Mouse (Mus musculus) 416B (cell line): ENCODE data around the gene Trappc3l.
A peak's percentile ranks its signal among the peaks of the same experiment; 100 is the strongest.

ENCODE experiments used
- DNase-seq: peaks from one replicate; pipeline ENCODE4 v3.0.0; 2011; ENCODE audit warnings: low read depth

Trappc3l gene

GRCm38 (mm10) chr10:34095964-34096363 lies 58.6 kb downstream of the Trappc3l start:
- DNase-seq: no peak

DNA sequence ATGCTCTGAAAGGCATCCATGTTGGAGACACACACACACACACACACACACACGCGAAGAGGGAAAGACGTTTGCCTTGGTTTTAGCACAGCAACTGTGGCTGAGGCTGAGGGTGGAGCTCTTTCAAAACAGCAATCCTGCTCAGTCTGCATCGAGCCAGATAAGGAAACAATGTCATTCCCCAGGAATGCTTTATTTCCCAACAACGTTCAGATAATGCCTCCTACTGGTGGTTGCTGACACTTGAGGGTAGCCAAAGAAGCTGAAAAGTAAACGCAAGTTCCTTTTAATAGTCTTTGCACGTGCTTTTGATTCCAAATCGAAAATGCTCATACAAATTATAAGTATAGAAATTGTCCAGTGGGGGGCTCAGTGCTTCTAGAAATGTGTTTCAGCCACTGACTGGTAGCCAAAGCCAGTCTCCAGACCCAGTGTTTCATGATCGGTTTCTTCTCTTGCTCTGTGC lies 59.1 kb downstream of the Trappc3l start, which contains the start of gene Calhm5:
Calhm5 (minus strand) TSS at position 102 of the 466 bp plus-strand sequence.
- peak; percentile 64 for DNase-seq

DNA sequence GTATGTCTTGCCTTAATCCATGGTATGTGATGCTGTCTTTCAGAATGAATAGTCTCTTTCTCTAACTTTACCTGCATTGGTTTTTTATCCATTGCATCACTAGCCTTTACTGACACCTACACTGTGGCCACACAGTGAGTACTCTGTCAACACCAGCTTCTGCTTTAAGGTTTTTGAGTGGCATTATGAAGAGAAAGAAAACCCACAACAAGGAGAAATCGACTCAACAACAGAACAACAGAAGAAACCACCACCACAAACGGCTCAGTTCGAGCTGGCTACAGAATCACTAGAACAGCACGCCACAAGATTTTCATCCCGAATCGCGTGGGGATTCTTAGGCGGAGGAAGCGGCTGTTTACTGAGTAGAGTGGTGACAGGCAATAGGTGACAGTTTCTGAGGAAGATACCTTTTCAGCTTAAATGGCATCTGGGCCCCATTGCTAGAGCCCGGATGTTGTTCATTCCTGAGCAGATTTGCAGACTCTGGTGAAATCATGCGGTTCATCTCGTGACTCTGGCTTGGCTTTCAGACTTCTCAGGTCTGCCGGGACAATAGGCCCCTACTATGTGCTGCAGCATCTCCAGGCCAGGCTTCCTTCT lies 73.6 kb downstream of the Trappc3l start:
- DNase-seq: no peak

GRCm38 (mm10) chr10:34111964-34112738 lies 74.8 kb downstream of the Trappc3l start:
- DNase-seq: no peak

GRCm38 (mm10) chr10:34117131-34117530 lies 79.7 kb downstream of the Trappc3l start:
- DNase-seq: no peak

GRCm38 (mm10) chr10:34117770-34118169 lies 80.4 kb downstream of the Trappc3l start:
- DNase-seq: no peak

GRCm38 (mm10) chr10:34118421-34118820 lies 81.0 kb downstream of the Trappc3l start:
- DNase-seq: no peak

DNA sequence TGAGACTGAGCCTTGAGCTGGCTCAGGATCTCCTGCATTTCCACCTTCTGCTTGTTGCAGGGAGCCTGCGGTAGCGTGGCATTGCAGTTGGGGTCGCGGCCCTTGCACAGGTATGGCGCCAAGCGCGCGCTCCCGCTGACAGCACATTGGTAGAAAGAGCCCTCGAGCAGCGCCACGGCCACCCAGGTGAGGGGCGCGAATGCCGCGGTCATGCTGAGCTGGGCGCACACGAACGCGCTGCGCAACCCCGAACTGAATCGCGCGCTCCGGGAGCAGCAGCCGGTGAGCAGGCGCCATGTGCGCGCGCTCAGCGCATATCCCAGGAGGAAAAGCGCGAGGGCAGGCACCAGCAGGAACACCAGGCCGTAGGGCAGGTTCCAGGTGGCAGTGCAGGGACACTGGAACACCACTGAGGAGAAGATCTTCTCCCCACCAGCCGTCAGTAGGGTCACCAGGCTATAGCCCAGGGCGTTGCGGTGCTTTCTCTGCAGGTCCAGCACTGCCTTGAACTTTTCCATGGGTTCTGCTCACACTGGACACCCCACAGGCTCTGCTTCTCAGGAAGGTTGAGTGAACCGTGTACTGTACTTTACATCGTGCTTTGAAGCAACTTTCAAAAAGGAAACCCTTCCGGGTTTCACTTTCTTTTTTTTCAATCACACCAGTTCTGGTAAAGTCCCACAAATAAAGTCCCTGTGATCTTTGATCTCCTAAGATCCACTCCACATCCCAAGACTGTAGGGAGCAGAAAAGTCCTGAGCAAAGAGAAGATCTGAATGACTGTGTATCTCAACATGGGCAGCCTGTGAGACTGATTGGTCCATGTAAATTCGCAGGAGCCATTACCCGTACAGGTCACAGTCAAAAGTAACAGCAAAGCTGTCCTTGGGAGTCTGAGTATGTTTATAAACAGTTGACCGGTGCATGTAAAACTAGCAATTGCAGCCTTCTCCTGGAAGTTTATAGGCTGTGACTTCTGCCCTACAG lies 90.3 kb downstream of the Trappc3l start, which contains the start of gene Calhm6:
Calhm6 (minus strand) TSS at position 593 of the 987 bp plus-strand sequence.
- no peak for DNase-seq

GRCm38 (mm10) chr10:34128391-34128790 lies 91.0 kb downstream of the Trappc3l start:
- DNase-seq: no peak

DNA sequence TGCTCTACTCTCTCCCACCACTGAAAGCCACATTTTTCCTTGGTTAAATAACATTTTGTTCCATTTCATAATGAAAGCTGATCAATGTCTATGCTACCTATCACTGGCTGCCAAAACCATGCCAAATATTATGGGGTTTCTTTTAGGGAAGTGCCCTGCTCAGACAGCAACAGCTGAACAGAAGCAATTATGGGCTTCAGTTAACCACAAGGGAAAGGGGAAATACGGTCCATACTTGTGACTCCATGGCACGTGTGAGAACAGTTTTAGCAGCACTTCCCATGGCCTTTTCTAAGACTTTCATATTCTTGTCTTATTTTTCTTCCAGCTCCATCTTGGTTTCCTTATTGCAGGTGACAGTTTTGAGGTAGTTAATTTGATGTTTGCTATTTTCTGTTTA lies 94.0 kb downstream of the Trappc3l start:
- DNase-seq: peak; percentile 57

- no peak for DNase-seq
Observed at GRCm38 (mm10) chr10:34136432-34136831, 99.0 kb downstream of the Trappc3l start.

- DNase-seq: no peak
Observed at GRCm38 (mm10) chr10:34138027-34138426, 100.6 kb downstream of the Trappc3l start.

DNA sequence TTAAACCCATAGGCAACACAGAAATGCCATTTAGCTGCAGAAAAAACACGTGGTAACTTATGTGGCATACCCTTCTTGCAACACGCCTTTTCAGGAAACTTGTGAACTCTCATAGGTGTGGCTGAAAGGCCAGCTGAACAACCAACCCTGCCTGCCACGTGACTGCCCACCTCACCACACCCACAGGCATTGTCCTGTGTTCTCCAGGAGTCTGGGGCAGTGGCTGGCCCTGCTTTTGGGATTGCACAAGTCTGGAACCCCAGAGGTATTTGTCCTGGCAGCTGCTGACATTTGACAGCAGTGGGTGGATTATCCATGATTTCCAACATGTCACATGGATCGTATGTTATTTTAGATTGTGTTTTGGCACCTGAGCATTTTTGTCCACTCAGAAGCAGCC lies 102.4 kb downstream of the Trappc3l start:
- DNase-seq: peak; percentile 11

GRCm38 (mm10) chr10:34141693-34142092 lies 104.3 kb downstream of the Trappc3l start:
- no peak for DNase-seq

GRCm38 (mm10) chr10:34149772-34150171 lies 112.4 kb downstream of the Trappc3l start:
- no peak for DNase-seq

DNA sequence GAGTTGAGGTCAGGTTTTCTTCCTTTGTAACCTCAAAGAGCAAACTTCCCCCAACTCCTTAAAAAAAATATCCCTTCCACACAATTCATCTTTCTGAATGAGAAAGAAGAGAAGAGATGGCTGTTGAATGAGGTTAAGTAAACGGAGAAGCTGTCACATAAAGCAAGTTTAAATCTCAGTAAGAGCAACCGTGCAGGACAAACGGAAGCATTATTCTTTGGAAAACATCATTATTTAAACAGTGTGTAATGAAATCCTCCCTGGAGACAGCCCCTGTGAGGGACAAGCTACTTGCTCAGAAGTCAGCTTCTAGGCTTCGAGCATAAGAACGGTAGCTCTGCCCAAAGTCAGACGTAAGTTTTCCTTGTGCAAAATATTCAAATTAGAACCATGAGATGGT lies 113.1 kb downstream of the Trappc3l start:
- DNase-seq: no peak

DNA sequence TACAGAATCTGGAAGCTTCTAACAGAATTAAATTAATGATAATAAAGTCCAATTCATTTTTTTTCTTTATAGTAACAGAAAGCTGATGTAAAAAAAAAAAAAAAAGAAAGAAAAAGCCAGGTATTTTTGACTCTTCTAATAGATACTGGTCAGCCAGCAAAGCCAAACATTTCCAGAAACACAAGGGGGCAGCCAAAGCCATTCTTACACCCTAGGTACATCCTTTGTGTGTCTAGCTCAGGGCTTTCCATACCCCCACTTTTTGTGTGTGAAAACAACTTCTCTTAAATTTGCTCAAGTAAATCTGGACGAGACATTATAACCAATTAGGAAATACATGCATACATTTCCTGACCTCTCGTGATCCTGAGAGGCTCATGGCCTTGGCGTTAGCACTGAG lies 114.4 kb downstream of the Trappc3l start:
- peak; percentile 33 for DNase-seq

GRCm38 (mm10) chr10:34155796-34156554 lies 118.6 kb downstream of the Trappc3l start:
- no peak for DNase-seq
